ENCODE assay signal across 35 mouse cellular contexts in genomic region chr2:145331525-145331924, GRCm38 (mm10).
"Had no signal": no experiment of that assay in that cellular context is flagged by ENCODE, and none has a peak within 500 bp of the region (broad histone marks: within the 10 kb centered on the region; RNA-seq: fewer than 3 reads in every experiment).

No protein-coding gene starts in this region.

- H3K4me1 ChIP-seq: heart, embryonic 12.5 days; heart, embryonic 15.5 days; hindbrain, embryonic 10.5 days; hindbrain, embryonic 12.5 days; hindbrain, embryonic 13.5 days; hindbrain, embryonic 15.5 days; intestine, embryonic 15.5 days; kidney, embryonic 15.5 days had no signal

- H3K36me3 ChIP-seq: heart, embryonic 12.5 days; heart, embryonic 13.5 days; heart, embryonic 15.5 days; hindbrain, embryonic 10.5 days; hindbrain, embryonic 12.5 days; hindbrain, embryonic 13.5 days; hindbrain, embryonic 15.5 days; intestine, embryonic 15.5 days; kidney, embryonic 15.5 days had no signal

- H3K27ac ChIP-seq: heart, embryonic 13.5 days; heart, embryonic 15.5 days; hindbrain, embryonic 10.5 days; hindbrain, embryonic 12.5 days; hindbrain, embryonic 13.5 days; hindbrain, embryonic 14.5 days; hindbrain, embryonic 15.5 days; hindbrain, postnatal 0 days; intestine, embryonic 15.5 days; kidney, embryonic 15.5 days; kidney, postnatal 0 days; left cerebral cortex, adult 2 months had no signal

- H3K27me3 ChIP-seq: heart, embryonic 12.5 days; heart, embryonic 13.5 days; heart, embryonic 15.5 days; hindbrain, embryonic 12.5 days; hindbrain, embryonic 13.5 days; hindbrain, embryonic 15.5 days; intestine, embryonic 15.5 days; kidney, embryonic 15.5 days had no signal

- DNase-seq: heart, postnatal 10 days; heart, postnatal 14 days; heart, postnatal 36 days; heart, postnatal 4 days; kidney, adult 11 months; kidney, adult 18-20 months; kidney, adult 2 months; kidney, adult 8-10 months; kidney, adult 9 months; kidney, postnatal 10 days; kidney, postnatal 14 days; kidney, postnatal 25 days; kidney, postnatal 36 days; kidney, postnatal 4 days; layer of hippocampus, adult 9-11 months; layer of hippocampus, postnatal 36 days had no signal

- H3K9me3 ChIP-seq: heart, embryonic 12.5 days; heart, embryonic 13.5 days; heart, embryonic 15.5 days; hindbrain, embryonic 10.5 days; hindbrain, embryonic 12.5 days; hindbrain, embryonic 13.5 days; hindbrain, embryonic 15.5 days; intestine, embryonic 15.5 days; kidney, embryonic 15.5 days had no signal

- H3K9ac ChIP-seq: heart, embryonic 12.5 days; heart, embryonic 13.5 days; heart, embryonic 15.5 days; hindbrain, embryonic 12.5 days; hindbrain, embryonic 13.5 days; hindbrain, embryonic 14.5 days; hindbrain, embryonic 15.5 days; intestine, embryonic 15.5 days; kidney, embryonic 15.5 days had no signal

- ATAC-seq: hindbrain, embryonic 16.5 days; hindbrain, postnatal 0 days; inflammation-experienced regulatory T-cells, adult 6 months; intestine, embryonic 15.5 days; intestine, embryonic 16.5 days; intestine, postnatal 0 days had no signal

- H3K4me3 ChIP-seq: heart, embryonic 12.5 days; heart, embryonic 13.5 days; heart, embryonic 15.5 days; hindbrain, embryonic 10.5 days; hindbrain, embryonic 12.5 days; hindbrain, embryonic 13.5 days; hindbrain, embryonic 15.5 days; intestine, embryonic 15.5 days; kidney, embryonic 15.5 days; layer of hippocampus, adult 2 months; left cerebral cortex, adult 2 months had no signal

- H3K4me2 ChIP-seq: heart, embryonic 11.5 days; heart, embryonic 12.5 days; heart, embryonic 13.5 days; heart, embryonic 15.5 days; hindbrain, embryonic 12.5 days; hindbrain, embryonic 13.5 days; hindbrain, embryonic 14.5 days; hindbrain, embryonic 15.5 days; intestine, embryonic 15.5 days; kidney, embryonic 15.5 days had no signal
